Mouse (Mus musculus): Measurements from ENCODE around the gene Fst. TPM values are rescaled to one million over a fixed set of nuclear protein-coding genes. Genes with fewer than 3 reads are reported as not detected.

Gene Fst
- polyA plus RNA-seq, 1 experiment from 2014 or later = 12.8 TPM

GRCm38 (mm10) chr13:114462548-114463408, 4.0 kb upstream of the Fst start:
- Histone ChIP-seq H3K27me3 (ENCODE audit: control insufficient read depth, insufficient read depth, low read length) (peaks cover 16% of the 10 kb centered on the region), H3K4me2 (ENCODE audit: low read depth, severe bottlenecking) (no peak overlapping the region), H3K9me3 (ENCODE audit: control insufficient read depth, low read length) (no peaks in the 10 kb centered on the region), H3K36me3 (ENCODE audit: control insufficient read depth, insufficient read depth, low read length) (no peaks in the 10 kb centered on the region), H3K27ac (replicated peaks; ENCODE audit: low read depth, low read length) (no peak overlapping the region), H3K9ac (ENCODE audit: low read length) (no peak overlapping the region), H3K4me1 (ENCODE audit: control insufficient read depth, insufficient read depth, low read length) (no peaks in the 10 kb centered on the region), H3K4me3 (ENCODE audit: low read depth, low read length) (no peak overlapping the region)
- DNase-seq (ENCODE audit: low spot score) (no peak), ATAC-seq (ENCODE audit: insufficient number of reproducible peaks, low FRiP score, low TSS enrichment, low read depth) (no peak)
- 86% methylated on average over 8 of the region's 8 CpGs for WGBS

- peaks cover 30% of the 10 kb centered on the region for H3K27me3 ChIP-seq (ENCODE audit: control insufficient read depth, insufficient read depth, low read length)
- peaks cover 3% of the 10 kb centered on the region; the same call in 1 of the 2 replicates for H3K4me1 ChIP-seq (ENCODE audit: control insufficient read depth, insufficient read depth, low read length)
- DNase-seq (ENCODE audit: low spot score) = peak; percentile 71
Measured at GRCm38 (mm10) chr13:114460306-114460892, 1.6 kb upstream of the Fst start.

GRCm38 (mm10) chr13:114459701-114460160, 980 bp upstream of the Fst start:
- peaks cover 3% of the 10 kb centered on the region; the same call in 1 of the 2 replicates for H3K4me1 ChIP-seq (ENCODE audit: control insufficient read depth, insufficient read depth, low read length)
- H3K36me3 ChIP-seq (ENCODE audit: control insufficient read depth, insufficient read depth, low read length) = no peaks in the 10 kb centered on the region
- no peaks in the 10 kb centered on the region for H3K9me3 ChIP-seq (ENCODE audit: control insufficient read depth, low read length)
- H3K9ac ChIP-seq (ENCODE audit: low read length) = no peak overlapping the region; the same call in 1 of the 2 replicates
- under 1% methylated on average over 15 of the region's 16 CpGs for WGBS
- no peak overlapping the region for H3K27ac ChIP-seq (replicated peaks; ENCODE audit: low read depth, low read length)
- peak overlapping the region; percentile 93 for H3K4me2 ChIP-seq (ENCODE audit: low read depth, severe bottlenecking)
- peak overlapping the region; percentile 49 for H3K4me3 ChIP-seq (ENCODE audit: low read depth, low read length)
- H3K27me3 ChIP-seq (ENCODE audit: control insufficient read depth, insufficient read depth, low read length) = peaks cover 30% of the 10 kb centered on the region
- ATAC-seq (ENCODE audit: insufficient number of reproducible peaks, low FRiP score, low TSS enrichment, low read depth) (no peak), DNase-seq (ENCODE audit: low spot score) (no peak)

More at GRCm38 (mm10) chr13:114460306-114460892, 1.6 kb upstream of the Fst start:
- Histone ChIP-seq H3K9ac (ENCODE audit: low read length) (no peak overlapping the region), H3K27ac (replicated peaks; ENCODE audit: low read depth, low read length) (no peak overlapping the region), H3K4me2 (ENCODE audit: low read depth, severe bottlenecking) (peak overlapping the region; percentile 93), H3K36me3 (ENCODE audit: control insufficient read depth, insufficient read depth, low read length) (no peaks in the 10 kb centered on the region), H3K9me3 (ENCODE audit: control insufficient read depth, low read length) (no peaks in the 10 kb centered on the region), H3K4me3 (ENCODE audit: low read depth, low read length) (peak overlapping the region; percentile 49)
- WGBS = under 1% methylated on average over 29 of the region's 29 CpGs
- 0 out of 2 replicates have a peak, but pooled peaks have one; percentile 46 for ATAC-seq (ENCODE audit: insufficient number of reproducible peaks, low FRiP score, low TSS enrichment, low read depth)

- H3K4me2 ChIP-seq (ENCODE audit: low read depth, severe bottlenecking) = peak overlapping the region; percentile 93
- H3K36me3 ChIP-seq (ENCODE audit: control insufficient read depth, insufficient read depth, low read length) = no peaks in the 10 kb centered on the region
- peaks cover 3% of the 10 kb centered on the region; the same call in 1 of the 2 replicates for H3K4me1 ChIP-seq (ENCODE audit: control insufficient read depth, insufficient read depth, low read length)
- WGBS = under 1% methylated on average over 56 of the region's 56 CpGs
- DNase-seq (ENCODE audit: low spot score) (peak; percentile 73), ATAC-seq (ENCODE audit: insufficient number of reproducible peaks, low FRiP score, low TSS enrichment, low read depth) (peak; percentile 49)
- peak overlapping the region; percentile 49 for H3K4me3 ChIP-seq (ENCODE audit: low read depth, low read length)
- H3K27me3 ChIP-seq (ENCODE audit: control insufficient read depth, insufficient read depth, low read length) = peaks cover 30% of the 10 kb centered on the region
- 0 out of 2 replicates have a peak overlapping the region, but pooled peaks have one; percentile 18 for H3K9ac ChIP-seq (ENCODE audit: low read length)
- no peaks in the 10 kb centered on the region for H3K9me3 ChIP-seq (ENCODE audit: control insufficient read depth, low read length)
- no peak overlapping the region for H3K27ac ChIP-seq (replicated peaks; ENCODE audit: low read depth, low read length)
Measured at GRCm38 (mm10) chr13:114458291-114458885, 363 bp downstream of the Fst start.

- WGBS = under 1% methylated on average over 15 of the region's 15 CpGs
- Histone ChIP-seq H3K4me1 (ENCODE audit: control insufficient read depth, insufficient read depth, low read length) (peaks cover 3% of the 10 kb centered on the region; the same call in 1 of the 2 replicates), H3K9ac (ENCODE audit: low read length) (no peak overlapping the region), H3K9me3 (ENCODE audit: control insufficient read depth, low read length) (no peaks in the 10 kb centered on the region), H3K27me3 (ENCODE audit: control insufficient read depth, insufficient read depth, low read length) (peaks cover 30% of the 10 kb centered on the region), H3K4me3 (ENCODE audit: low read depth, low read length) (peak overlapping the region; percentile 49), H3K36me3 (ENCODE audit: control insufficient read depth, insufficient read depth, low read length) (no peaks in the 10 kb centered on the region), H3K4me2 (ENCODE audit: low read depth, severe bottlenecking) (peak overlapping the region; percentile 93; the same call in 1 of the 2 replicates), H3K27ac (replicated peaks; ENCODE audit: low read depth, low read length) (no peak overlapping the region)
- no peak for DNase-seq (ENCODE audit: low spot score)
- no peak for ATAC-seq (ENCODE audit: insufficient number of reproducible peaks, low FRiP score, low TSS enrichment, low read depth)
Measured at GRCm38 (mm10) chr13:114457567-114458120, 1.1 kb downstream of the Fst start.

GRCm38 (mm10) chr13:114456766-114457566, 1.8 kb downstream of the Fst start:
- DNase-seq (ENCODE audit: low spot score) (peak; percentile 59), ATAC-seq (ENCODE audit: insufficient number of reproducible peaks, low FRiP score, low TSS enrichment, low read depth) (no peak)
- under 1% methylated on average over 44 of the region's 44 CpGs for WGBS
- Histone ChIP-seq H3K4me3 (ENCODE audit: low read depth, low read length) (peak overlapping the region; percentile 24), H3K27me3 (ENCODE audit: control insufficient read depth, insufficient read depth, low read length) (peaks cover 30% of the 10 kb centered on the region), H3K27ac (replicated peaks; ENCODE audit: low read depth, low read length) (no peak overlapping the region), H3K9me3 (ENCODE audit: control insufficient read depth, low read length) (no peaks in the 10 kb centered on the region), H3K9ac (ENCODE audit: low read length) (no peak overlapping the region), H3K36me3 (ENCODE audit: control insufficient read depth, insufficient read depth, low read length) (no peaks in the 10 kb centered on the region), H3K4me2 (ENCODE audit: low read depth, severe bottlenecking) (peak overlapping the region; percentile 27), H3K4me1 (ENCODE audit: control insufficient read depth, insufficient read depth, low read length) (peaks cover 3% of the 10 kb centered on the region; the same call in 1 of the 2 replicates)

GRCm38 (mm10) chr13:114456224-114456623, 2.5 kb downstream of the Fst start:
- Histone ChIP-seq H3K27me3 (ENCODE audit: control insufficient read depth, insufficient read depth, low read length) (peaks cover 30% of the 10 kb centered on the region), H3K4me3 (ENCODE audit: low read depth, low read length) (peak overlapping the region; percentile 24), H3K9ac (ENCODE audit: low read length) (no peak overlapping the region), H3K27ac (replicated peaks; ENCODE audit: low read depth, low read length) (no peak overlapping the region), H3K9me3 (ENCODE audit: control insufficient read depth, low read length) (no peaks in the 10 kb centered on the region), H3K4me1 (ENCODE audit: control insufficient read depth, insufficient read depth, low read length) (peaks cover 3% of the 10 kb centered on the region; the same call in 1 of the 2 replicates), H3K4me2 (ENCODE audit: low read depth, severe bottlenecking) (peak overlapping the region; percentile 27), H3K36me3 (ENCODE audit: control insufficient read depth, insufficient read depth, low read length) (no peaks in the 10 kb centered on the region)
- DNase-seq (ENCODE audit: low spot score) (peak; percentile 67), ATAC-seq (ENCODE audit: insufficient number of reproducible peaks, low FRiP score, low TSS enrichment, low read depth) (no peak)
- WGBS = 3% methylated on average over 14 of the region's 14 CpGs
